Mouse (Mus musculus) layer of hippocampus, adult 18-20 months (tissue): ENCODE results near the gene Trip12. TPM values are rescaled to one million over a fixed set of nuclear protein-coding genes. Genes with fewer than 3 reads are reported as not detected.

Experiments used
- DNase-seq, 2 experiments: peaks; one replicate each; pipeline ENCODE4 v3.0.0; 2022; ENCODE audit warnings: low spot score in 2 of 2
- long read RNA-seq: library from polyadenylated mRNA; stranded (forward); transcript quantifications from one replicate; pipeline ENCODE4 v2.0.0, GENCODE M21; 2021
- total RNA-seq, 2 experiments: library from RNA; stranded (reverse); gene quantifications; 2 replicates each; pipeline ENCODE4 v1.2.3; 2021

Gene Trip12
- 100 to 1,000 TPM; 182 to 199 TPM for total RNA-seq
- long read RNA-seq, full-length matches to known transcripts, result 8 of 63 reads
- long read RNA-seq, partial matches to known transcripts, result 12 of 63 reads
- long read RNA-seq, other reads (novel, unspliced or antisense), result 43 of 63 reads

- no peak for DNase-seq
Observed at GRCm38 (mm10) chr1:84840018-84840664, at the start of gene Trip12. Trip12 (minus strand) TSS chr1:84840516.

GRCm38 (mm10) chr1:84890005-84890393 lies 49.7 kb upstream of the Trip12 start:
- no peak for DNase-seq

GRCm38 (mm10) chr1:84889330-84890004 lies 49.2 kb upstream of the Trip12 start:
- no peak for DNase-seq

- DNase-seq, result no peak
Observed at GRCm38 (mm10) chr1:84885921-84886320, 45.6 kb upstream of the Trip12 start.

- no peak for DNase-seq
Observed at GRCm38 (mm10) chr1:84885174-84885573, 44.9 kb upstream of the Trip12 start.

- no peak for DNase-seq
Observed at GRCm38 (mm10) chr1:84883889-84884288, 43.6 kb upstream of the Trip12 start.

GRCm38 (mm10) chr1:84882937-84883336 lies 42.6 kb upstream of the Trip12 start:
- peak in 1 of 2 experiments; percentile 28 for DNase-seq

GRCm38 (mm10) chr1:84882066-84882532 lies 41.8 kb upstream of the Trip12 start:
- DNase-seq, result no peak

- peak; percentile 28 to 59 for DNase-seq
Observed at GRCm38 (mm10) chr1:84881248-84882065, 41.1 kb upstream of the Trip12 start.

GRCm38 (mm10) chr1:84879571-84880120 lies 39.3 kb upstream of the Trip12 start:
- no peak for DNase-seq

- no peak for DNase-seq
Observed at GRCm38 (mm10) chr1:84877590-84877989, 37.3 kb upstream of the Trip12 start.

GRCm38 (mm10) chr1:84872939-84873338 lies 32.6 kb upstream of the Trip12 start:
- DNase-seq, result no peak

GRCm38 (mm10) chr1:84872105-84872504 lies 31.8 kb upstream of the Trip12 start:
- no peak for DNase-seq

GRCm38 (mm10) chr1:84871131-84871530 lies 30.8 kb upstream of the Trip12 start:
- DNase-seq, result no peak

- DNase-seq, result no peak
Observed at GRCm38 (mm10) chr1:84869498-84869897, 29.2 kb upstream of the Trip12 start.

- DNase-seq, result no peak
Observed at GRCm38 (mm10) chr1:84868841-84869240, 28.5 kb upstream of the Trip12 start.

- DNase-seq, result no peak
Observed at GRCm38 (mm10) chr1:84868311-84868710, 28.0 kb upstream of the Trip12 start.

- no peak for DNase-seq
Observed at GRCm38 (mm10) chr1:84866706-84867230, 26.5 kb upstream of the Trip12 start.

GRCm38 (mm10) chr1:84866231-84866630 lies 25.9 kb upstream of the Trip12 start:
- DNase-seq, result no peak

GRCm38 (mm10) chr1:84864645-84865044 lies 24.3 kb upstream of the Trip12 start:
- no peak for DNase-seq

GRCm38 (mm10) chr1:84861255-84861630 lies 20.9 kb upstream of the Trip12 start:
- DNase-seq, result no peak
